Mouse (Mus musculus) brain, adult 2 months (tissue): ENCODE data around the gene Rasal3.

ENCODE experiments used
- DNase-seq: peaks from one replicate; pipeline ENCODE4 v3.0.0; 2011; ENCODE audit warnings: low read depth, low spot score

Rasal3 gene

DNA sequence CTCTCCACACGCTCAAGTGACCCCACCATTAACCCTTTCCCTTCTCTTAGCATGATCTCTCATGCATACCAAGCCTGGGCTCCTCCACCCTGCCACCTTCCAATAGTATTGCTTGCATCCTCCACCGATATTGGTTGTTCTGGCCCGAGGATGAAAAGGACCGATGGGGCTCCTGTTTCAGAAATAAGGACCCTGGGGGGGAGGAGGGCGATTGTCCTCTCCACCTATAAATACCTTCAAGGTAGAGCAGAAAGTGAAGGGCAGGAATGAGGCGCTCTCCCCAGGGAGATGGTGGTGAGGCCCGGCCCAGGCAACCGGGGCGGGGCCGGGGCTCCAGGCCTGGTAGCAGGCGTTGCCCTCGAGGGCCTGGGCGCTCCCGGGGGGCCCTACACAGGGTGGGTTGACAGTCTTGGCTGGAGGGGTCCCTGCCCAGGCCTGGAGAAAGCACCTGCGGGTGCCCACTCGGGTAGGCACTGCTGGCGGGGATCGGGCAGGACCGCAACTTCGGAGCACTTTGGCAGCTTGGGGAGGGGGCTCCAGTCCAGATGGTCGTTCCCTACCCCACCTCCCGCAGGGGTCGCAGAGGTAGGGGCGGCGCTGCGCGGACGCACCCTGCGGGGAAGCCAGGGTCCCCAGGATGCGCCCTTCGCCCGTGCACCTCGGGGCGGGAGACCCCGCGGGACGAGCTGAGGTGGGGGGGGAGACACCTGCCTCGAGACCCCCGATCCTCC lies 14.8 kb downstream of the Rasal3 start:
- peak; percentile 14 for DNase-seq

DNA sequence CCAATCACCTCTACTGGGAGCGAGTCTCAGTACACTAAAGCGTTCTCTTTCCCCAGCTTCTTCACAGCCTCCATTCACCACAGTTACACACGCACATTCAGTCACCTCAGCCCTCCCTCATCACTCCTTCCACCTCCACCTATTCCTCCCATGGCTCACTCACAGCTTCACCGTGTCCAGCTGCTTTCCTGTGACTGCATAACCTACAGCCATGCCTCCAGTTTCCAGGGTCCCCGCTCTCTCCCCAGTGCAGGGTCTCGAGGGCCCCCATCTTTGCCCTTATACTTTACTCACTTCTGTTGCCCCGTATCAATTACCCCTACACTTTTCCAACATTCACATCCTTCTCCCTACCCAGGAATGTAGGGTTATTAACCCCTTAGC lies 15.4 kb downstream of the Rasal3 start:
- DNase-seq = peak; percentile 30

DNA sequence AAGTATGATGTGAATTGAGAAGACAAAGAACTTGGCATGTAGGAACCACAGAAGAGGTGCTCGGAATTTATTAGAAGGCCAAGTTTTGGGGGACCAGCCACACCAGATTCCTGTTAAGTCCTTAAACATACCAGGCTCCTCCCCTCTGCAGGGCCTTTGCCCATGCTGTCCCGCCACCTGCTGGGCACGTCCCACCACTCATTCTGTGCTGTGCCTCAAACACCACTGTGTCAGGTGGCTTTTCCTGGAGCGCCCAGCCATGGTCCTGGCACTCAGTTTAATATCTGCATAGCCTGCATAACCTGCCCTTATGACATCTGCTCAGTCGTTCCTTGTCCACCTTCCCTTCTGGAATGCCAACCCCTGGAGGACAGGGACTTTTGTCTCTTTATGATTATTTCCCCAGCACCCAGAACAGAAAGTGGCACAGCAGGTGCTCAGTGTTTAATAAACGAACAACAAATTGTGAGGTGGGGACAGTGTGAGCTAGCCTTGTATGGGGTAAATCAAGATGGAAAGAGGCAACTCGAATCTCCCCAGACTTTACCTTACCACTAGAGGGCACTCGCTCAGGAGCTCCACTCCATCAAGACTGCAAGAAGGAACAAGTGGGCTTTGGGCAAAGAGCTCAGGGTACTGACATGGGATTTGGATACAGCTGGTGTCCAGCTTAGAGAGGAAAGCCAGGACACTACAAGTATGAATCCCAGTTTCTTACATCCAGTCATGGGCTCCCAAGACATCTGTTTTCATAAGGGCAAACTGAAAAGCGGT lies 16.5 kb downstream of the Rasal3 start:
- DNase-seq = peak; percentile 75

DNA sequence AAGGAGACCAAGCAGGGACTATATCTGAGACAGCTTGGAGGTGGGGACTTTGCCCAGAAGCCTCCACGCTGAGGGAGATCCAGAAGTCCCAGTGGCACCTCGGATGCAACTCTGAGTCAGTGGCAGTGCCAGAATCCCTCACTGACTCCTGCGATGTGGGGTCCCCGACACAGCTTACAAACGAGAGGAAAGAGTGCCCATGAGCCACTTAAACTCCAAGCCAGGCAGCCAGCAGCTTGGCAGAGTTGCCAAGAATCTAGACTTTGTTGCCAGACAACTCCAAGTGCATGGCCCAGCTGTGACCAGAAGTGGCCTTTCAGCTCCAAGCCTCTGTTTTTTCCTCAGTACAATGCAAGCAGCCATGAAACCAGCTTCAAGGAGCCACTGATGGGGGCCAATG lies 19.7 kb downstream of the Rasal3 start:
- DNase-seq = no peak

DNA sequence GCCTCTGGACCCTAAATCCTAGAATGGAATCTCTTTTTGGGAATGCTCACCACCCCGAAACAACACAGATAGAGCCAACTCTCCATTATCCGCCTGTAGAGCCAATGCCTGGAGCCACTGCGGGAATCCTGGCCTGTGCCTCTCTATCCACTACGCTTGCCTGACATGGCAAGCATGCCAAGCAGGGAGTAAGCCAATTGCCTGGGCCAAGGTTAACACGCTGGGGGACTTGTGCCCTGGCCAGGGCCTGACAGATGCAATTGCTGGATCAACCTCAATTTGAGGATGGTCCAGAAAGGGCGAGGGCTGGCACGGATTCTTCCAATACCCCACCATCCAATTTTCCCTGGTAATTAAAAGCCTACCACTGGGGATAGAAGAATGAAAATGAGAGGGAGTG lies 20.8 kb downstream of the Rasal3 start:
- peak; percentile 81 for DNase-seq

DNA sequence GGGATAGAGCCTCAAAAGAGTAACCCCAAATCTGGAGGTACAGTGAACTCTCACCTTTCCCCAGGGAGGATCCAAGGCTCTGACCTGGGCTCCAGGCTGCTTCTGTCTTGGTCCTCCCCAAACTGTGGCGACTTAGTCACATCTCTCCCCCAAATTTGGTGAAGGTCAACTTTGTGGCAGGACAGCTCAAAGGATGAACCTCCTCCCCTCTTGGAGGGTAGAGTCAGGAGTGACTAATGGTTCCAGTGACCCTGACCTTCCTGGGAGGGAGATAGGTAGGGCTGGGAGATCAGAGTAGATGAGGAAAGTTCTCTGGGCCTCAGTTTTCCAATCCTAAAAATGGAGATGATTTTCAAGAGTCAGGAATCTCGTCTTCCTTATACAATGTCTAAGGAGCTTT lies 24.6 kb downstream of the Rasal3 start:
- no peak for DNase-seq

DNA sequence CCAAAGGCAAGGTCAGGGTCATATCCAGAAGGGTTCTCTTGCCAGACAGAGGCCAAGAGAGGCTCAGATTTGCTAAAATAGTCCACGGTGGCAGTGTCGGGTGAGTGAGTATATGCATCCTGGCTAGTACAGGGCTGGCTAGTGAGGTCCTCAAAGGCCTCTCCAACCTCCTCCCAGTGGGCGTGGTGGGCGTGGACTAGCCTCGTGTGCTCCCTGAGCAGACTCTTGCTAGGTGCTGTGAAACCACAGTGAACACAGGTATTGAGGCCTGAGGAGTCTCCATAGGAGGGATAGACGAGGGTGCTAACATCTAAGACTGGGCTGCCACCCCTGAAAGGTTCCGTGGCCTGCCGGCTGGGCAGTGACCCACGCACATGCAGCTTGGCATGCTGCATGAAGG lies 26.2 kb downstream of the Rasal3 start:
- no peak for DNase-seq

DNA sequence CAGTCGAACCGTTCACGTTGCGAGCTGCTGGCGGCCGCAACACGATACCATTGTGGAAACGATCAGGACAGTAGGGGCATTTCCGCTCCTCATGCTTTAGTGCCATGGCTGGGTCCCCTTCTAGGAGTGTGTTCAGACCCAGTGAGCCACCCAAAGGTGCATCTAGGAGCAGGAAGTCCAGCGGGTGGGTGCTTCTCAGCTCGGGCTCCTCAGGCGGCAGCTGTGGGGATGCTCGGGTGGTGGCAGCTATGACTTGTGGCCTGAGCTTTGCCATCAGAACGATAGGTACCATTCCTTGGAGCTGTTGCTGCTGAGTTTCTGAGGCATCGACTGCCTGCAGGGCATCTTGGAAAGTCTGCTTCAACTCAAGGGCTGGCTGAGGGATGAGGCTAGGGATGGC lies 26.9 kb downstream of the Rasal3 start:
- DNase-seq = no peak

DNA sequence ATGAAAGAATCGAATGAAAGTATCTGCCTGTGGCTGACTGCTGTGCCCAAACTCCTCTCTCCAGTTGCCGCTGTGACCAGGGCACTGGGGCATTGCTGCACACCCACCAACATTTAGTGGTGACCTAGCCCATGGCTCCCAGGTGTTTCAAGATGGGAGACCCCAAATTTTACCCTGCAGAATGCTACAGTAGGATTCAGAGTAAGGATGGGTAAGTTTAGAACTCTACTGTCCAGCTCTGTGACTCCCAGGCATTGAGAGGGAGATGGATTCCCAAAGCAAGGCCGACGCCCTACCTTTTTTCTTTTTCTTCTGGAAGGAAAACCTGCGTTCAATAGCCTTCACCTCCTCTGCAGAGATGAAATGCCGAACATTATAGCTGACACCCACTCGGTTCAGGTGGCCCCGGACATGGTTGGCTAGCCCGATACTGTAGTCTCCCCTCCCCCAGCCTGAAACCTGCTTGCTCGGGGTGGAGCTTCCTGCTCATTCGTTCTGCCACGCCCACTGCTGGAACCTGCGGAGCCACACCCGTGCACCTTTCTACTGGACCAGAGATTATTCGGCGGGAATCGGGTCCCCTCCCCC lies 34.3 kb downstream of the Rasal3 start:
- no peak for DNase-seq

DNA sequence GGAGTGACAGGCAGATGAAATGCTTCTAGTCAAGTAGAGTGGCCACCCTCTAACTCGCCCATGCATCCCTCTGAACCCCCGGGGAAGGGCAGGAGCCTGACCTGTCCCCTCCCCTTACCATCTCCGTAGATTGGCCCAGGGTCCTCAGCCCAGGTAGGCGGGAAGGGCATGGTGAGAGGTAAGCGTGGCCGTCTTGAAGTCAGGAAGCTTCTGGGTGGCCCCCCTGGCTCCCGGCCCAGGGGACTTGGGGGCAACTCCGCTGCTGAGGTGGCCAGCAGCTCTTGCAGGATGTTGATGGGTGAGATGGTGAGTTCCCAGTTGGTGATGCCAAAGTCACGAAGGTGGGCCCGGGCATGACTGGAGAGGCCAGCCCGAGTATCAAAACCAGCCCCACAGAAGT lies 35.7 kb downstream of the Rasal3 start:
- DNase-seq = no peak

DNA sequence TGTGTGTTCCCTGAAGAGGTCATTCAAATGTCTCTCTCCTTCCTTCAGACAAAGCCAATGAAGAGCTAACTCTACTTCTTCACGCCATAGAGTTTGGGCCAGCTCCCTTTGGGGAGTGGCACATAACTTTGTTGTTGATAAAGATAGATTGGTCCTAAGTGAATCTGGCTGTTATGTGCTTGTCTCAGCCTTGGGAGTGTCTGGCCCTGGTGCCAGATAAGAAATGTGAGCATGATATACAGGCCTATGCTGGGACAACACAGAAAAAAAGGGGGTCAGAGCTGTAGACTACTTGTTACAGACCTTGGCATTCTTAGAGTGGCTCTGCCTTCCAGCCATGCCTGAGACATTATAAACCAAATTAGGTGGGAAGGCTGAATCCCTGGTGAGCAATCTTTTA lies 38.1 kb downstream of the Rasal3 start:
- DNase-seq = no peak

DNA sequence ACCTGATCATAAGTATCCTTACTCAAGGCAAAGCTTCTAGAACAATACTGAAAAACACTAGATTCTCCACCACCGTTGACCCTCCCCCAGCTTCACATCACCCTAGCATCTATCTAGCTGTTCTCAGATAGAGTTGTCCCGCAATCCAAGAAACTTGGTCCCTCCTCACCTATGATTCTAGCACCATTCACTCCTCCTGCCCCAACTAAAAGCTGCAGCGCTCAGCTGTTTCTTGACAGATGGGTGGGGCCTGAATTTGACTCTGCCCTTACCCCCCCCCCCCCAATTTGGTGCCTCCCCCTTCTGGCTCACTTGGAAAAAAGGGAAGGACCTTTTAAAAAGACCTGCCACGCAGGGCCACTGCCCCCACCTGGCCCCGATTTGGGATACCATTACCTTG lies 38.5 kb downstream of the Rasal3 start:
- DNase-seq = no peak

DNA sequence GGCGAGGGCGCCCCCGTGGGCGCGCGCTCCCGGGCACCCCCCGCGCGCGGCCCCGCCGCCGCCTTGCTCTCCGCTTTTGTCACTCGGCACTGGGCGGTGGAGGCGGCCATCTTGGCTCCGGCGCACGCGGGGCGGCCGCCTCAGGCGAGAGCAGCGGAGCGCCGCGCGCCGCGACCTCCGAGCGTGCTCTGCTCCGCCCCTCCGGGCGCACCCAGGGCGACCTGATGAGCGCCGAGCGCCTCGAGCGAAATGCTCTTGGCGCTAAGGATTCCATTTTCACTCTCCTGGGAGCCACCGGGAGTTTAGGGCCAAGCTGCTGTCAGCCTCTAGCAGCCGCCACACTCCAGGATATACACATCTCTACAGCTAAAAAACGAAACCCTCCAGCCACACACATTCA lies 39.1 kb downstream of the Rasal3 start:
- peak; percentile 96 for DNase-seq

DNA sequence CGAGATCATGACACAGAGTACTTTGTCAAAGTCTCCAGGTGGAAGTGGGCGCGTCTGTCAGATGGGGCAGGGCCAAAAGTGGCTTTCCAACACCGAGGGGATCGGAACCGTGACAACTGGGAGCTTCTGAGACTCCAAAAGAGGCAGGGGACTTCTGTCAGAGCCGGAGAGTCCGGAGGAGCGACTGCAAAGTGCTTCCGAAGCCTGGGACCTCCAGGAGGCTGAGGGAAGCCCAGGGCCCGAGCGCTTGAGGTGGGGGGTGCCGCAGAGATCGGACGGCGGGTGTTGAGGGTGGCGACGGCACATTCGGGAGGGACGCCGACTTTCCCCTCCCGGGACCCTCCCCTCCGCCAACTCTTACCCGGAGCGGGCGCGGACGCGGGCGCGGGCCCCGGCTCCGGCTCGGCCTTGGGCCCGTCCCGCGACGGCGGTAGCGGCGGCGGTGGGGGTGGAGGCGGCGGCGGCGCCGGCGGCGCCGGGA lies 39.5 kb downstream of the Rasal3 start:
- no peak for DNase-seq

DNA sequence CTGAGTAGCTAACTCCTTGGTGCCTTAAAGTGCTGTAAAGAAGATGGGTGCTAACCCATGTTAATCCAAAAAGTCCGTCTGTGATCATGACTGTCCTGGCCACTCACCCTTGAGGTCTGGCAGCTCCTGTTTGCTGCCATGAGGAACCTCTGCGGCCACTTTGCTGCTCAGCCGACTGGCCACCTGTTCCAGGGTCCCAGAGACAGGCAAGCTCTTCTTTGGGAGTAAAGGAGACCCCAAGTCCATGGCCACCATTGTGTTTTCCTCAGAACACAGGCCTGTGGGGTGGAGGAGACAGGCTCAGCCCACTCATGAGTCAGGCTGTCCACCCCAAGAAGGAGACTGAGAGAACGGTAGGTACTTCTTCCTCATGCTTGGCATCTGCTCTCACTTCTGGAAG lies 40.7 kb downstream of the Rasal3 start:
- DNase-seq = no peak

DNA sequence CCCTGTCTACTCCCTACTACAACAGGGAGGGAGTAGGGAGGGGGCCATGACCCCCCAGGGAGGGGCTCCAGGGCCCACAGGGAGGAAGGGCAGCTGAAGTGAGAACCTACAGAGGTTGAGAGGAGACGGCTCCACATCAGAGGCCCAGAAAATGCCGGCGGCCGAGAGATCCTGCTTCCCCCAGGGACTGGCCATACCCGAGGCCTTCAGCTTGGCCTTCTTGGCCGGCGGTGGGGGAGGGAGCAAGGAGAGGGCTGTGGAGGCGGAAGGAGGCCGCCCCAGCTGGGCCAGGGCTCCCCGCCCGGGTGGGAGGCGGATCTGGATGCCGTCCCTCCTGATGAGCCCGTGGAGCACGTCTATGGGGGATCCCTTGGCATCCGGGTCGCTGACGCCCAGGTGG lies 43.5 kb downstream of the Rasal3 start:
- DNase-seq = no peak

DNA sequence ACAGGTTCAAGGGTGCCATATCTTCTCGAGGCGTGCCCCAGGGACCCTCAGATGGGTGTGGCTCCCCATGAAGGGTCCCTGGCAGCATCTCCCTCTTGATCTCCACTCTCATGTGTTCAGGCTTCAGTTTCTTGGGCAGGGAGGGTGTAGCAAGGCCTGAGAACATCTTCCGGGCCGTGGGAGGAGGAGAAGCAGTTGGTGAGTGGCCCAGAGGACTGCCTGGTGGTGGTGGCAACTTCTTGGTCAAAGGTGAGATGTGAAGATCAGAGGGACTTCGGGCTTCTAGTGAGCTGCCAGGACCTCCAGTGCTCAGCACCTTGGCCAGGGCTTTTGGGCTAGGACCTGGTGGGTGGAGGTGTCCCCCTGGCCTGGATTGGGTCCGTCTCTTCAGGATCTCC lies 44.4 kb downstream of the Rasal3 start:
- no peak for DNase-seq

DNA sequence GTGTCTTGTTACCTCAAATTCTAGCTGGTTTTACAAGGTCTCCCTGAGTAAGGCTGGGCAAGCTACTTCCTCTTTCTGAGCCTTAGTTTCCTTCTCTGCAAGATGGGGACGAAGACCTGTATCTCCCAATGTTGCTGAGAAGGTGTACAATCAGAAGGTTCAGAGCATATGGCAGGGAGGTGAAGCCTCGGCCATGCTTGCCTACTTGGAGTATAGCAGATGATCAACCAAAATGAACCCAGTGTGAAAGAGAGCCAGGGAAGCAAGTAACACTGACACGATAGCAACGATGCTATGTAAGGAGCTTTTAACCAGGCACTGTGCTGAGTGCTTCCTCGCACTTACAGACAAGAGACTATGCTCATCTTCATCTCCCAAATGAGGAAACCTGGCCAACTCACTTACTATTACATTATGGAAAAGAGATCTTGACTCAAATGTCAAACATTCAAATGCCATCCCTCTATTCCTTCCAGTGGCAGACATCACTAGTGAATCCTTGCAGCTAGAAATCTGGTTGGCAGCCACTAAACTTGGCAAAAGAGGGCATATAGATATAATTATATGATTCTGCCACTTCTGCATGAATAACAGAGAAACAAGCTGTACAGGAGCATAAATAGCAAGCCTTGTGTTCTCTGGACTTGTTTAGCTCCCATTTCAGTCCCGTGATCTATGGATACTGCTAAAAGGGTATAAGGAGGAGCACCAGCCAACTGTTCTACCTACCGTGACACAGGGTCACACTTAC lies 45.0 kb downstream of the Rasal3 start:
- DNase-seq = peak; percentile 56

DNA sequence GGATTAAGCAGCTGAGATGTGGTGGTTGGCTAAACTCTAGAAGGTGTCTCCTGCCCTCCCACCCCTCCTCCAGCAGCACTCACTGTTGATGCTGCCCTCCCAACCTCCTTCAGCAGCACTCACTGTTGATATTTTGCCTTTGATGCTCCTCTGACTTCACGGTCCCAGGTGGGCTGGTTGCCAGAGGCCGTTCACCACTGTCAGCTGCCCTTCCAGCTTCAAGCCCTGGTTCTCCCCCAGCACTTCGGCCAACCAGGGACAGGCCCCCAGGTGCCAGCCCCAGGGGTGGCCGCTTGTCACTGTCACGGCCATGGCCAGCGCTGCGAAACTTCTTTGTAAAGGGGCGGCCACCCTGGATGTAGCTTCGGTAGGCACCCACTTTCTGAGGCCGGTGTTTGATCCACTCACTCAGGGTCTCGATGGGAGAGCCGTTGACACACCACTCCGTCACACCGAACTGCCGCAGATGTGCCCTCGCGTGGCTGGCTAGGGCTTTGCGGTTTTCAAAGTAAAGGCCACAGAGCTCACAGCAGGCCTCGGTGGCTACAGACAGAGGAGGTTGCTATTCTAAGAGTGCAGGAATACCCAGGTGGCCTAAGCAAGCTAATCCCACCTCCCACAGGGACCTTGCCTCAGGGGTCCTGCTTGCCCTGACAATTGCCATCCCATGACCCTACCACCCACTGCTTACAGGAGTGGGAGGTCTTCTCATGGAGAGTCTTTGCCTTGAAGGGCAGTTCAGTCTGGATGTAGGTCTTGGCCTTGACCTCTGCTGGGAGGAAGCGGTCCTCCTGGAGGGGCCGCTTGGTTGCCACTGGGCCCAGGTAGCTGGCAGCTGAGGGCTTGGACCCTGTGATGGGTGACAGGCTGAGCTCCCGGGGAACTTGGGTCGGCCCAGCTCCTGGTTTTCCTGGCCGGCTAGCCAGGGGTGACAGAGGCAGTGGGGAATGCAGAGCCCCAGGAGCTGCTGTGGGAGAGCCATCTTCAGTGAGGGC lies 46.3 kb downstream of the Rasal3 start:
- DNase-seq = no peak

DNA sequence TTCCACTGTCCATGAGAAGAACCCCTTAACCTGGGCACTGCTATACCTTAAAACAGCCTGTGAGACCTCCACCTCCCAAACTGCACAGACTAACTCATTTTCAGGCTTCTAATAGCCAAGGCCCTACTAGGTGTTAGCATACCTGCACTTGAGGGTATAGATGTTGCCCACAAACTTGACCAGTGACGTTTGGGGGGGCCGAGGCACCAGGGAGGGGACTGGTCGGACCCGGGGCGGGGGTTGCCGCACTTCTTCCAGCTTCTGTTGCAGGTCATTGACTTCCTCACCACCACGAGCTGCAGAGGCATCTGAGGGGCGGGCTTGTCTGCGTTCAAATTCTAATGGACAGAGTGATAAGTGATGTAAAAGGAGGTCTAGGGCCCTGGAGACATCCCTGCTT lies 47.1 kb downstream of the Rasal3 start:
- DNase-seq = no peak

DNA sequence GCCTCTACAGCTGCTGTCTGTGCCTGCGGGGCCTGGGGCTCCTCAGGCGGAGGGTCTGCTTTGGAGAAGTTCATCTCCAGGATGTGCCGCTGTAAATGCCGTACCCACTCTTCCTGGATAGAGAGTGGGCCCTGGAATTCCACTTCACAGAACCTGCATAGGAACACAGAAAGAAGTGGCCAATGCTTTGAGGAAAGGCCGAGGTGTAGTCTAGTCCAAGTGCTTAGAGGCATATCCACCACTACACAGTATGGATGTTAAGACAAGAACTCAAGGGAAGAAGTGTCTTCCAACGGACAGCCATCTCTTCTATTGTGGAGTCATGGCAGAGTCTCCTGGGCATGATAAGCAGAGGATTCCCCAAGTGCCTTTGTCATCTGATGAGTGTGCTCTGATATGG lies 48.4 kb downstream of the Rasal3 start:
- DNase-seq = no peak
